Mouse (Mus musculus) liver, embryonic 14.5 days (tissue): ENCODE measurements around the gene Ass1. TPM values are rescaled to one million over a fixed set of nuclear protein-coding genes. Genes with fewer than 3 reads are reported as not detected.
A peak's percentile ranks its signal among the peaks of the same experiment; 100 is the strongest.

Source experiments
- ATAC-seq: fragments of 200-750 bp; cut with Nextera tagmentation; 2 replicates; pipeline ENCODE4 v1.8.0; 2017; ENCODE audit warnings: moderate number of reproducible peaks, mild to moderate bottlenecking, moderate library complexity; ENCODE audit not compliant: insufficient read depth
- DNase-seq, 3 experiments: peaks; one replicate each; pipeline ENCODE4 v3.0.0-alpha.2; 2012 to 2013; ENCODE audit warnings: low read depth in 3 of 3, low spot score in 3 of 3
- H3K27ac ChIP-seq: fragments of 300-500 bp; sonication (generic); 2 replicates; pipeline ENCODE4 v1.5.1; 2014; ENCODE audit warnings: moderate library complexity, mild to moderate bottlenecking, control low read depth, inconsistent platforms
- H3K27me3 ChIP-seq: fragments of 300-500 bp; sonication (generic); 2 replicates; pipeline ENCODE4 v1.6.1; 2014; ENCODE audit warnings: mild to moderate bottlenecking, low read length, moderate library complexity; ENCODE audit not compliant: control insufficient read depth, insufficient read depth
- H3K36me3 ChIP-seq: fragments of 300-500 bp; sonication (generic); replicated peaks from 2 replicates; pipeline ENCODE4 v1.6.1; 2014; ENCODE audit warnings: low read depth; ENCODE audit not compliant: control insufficient read depth, insufficient read depth
- H3K4me1 ChIP-seq, 2 experiments: fragments of 200-500 bp in 1 of 2; fragments of 300-500 bp in 1 of 2; sonication (generic) in 1 of 2; replicated peaks; 2 replicates each; pipeline ENCODE4 v1.6.1; 2012 to 2014; ENCODE audit warnings: antibody characterized with exemption in 1 of 2, inconsistent platforms in 1 of 2, low read length in 1 of 2; ENCODE audit not compliant: control insufficient read depth in 2 of 2, insufficient read depth in 2 of 2
- H3K4me2 ChIP-seq: fragments of 300-500 bp; sonication (generic); 2 replicates; pipeline ENCODE4 v1.6.1; 2014; ENCODE audit warnings: low read depth, mild to moderate bottlenecking, control low read depth, moderate library complexity
- H3K4me3 ChIP-seq, 2 experiments: fragments of 200-500 bp in 1 of 2; fragments of 300-500 bp in 1 of 2; sonication (generic) in 1 of 2; 2 replicates each; pipeline ENCODE4 v1.5.1; 2012 to 2014; ENCODE audit warnings: low read depth in 2 of 2, low read length in 2 of 2, mild to moderate bottlenecking in 2 of 2, control low read depth in 1 of 2, inconsistent platforms in 1 of 2, moderate library complexity in 1 of 2; ENCODE audit not compliant: insufficient read depth in 1 of 2
- H3K9ac ChIP-seq: fragments of 300-500 bp; sonication (generic); replicated peaks from 2 replicates; pipeline ENCODE4 v1.6.1; 2014; ENCODE audit warnings: mild to moderate bottlenecking, control low read depth, moderate library complexity
- H3K9me3 ChIP-seq: fragments of 300-500 bp; sonication (generic); 2 replicates; pipeline ENCODE4 v1.6.1; 2016; ENCODE audit warnings: low read length, mixed read lengths; ENCODE audit not compliant: control insufficient read depth
- CTCF ChIP-seq: IDR thresholded peaks from 2 replicates; pipeline ENCODE4 v1.5.1; 2016; ENCODE audit warnings: antibody characterized with exemption, low read depth, control low read depth
- EP300 ChIP-seq: IDR thresholded peaks from 2 replicates; pipeline ENCODE4 v1.6.1; 2016; ENCODE audit warnings: antibody characterized with exemption, low read depth
- WGBS: fragments of 180-500 bp; shearing (Covaris S2); extraction: QIAGEN DNeasy Blood & Tissue Kit; methylation state at CpG from one replicate; pipeline ENCODE4 v1.1.7; 2014; ENCODE audit not compliant: insufficient replicate concordance; 5-methylcytosine and 5-hydroxymethylcytosine counted together
- polyA plus RNA-seq, 2 experiments: library from polyadenylated mRNA; depleted of rRNA in 1 of 2; stranded (reverse) in 1 of 2; unstranded in 1 of 2; fragments of >200 nt; fragmentation: Nextera tagmentation in 1 of 2; extraction: Ambion mirVana in 1 of 2; gene quantifications; 2 replicates each; pipeline versions ENCODE4 v1.2.1 to v1.2.3; 2012 to 2014

The Ass1 gene
- polyA plus RNA-seq, 2 experiments: 64.7 to 86.7 TPM

GRCm38 (mm10) chr2:31450661-31451060 lies 19.3 kb upstream of the Ass1 start:
- no peaks in the 10 kb centered on the region for H3K27me3 ChIP-seq
- no peak for TF ChIP-seq EP300
- no peak for TF ChIP-seq CTCF

GRCm38 (mm10) chr2:31451530-31451929 lies 18.5 kb upstream of the Ass1 start:
- Histone ChIP-seq H3K4me3 (no peak overlapping the region), H3K9ac (no peak overlapping the region), H3K27ac (no peak overlapping the region), H3K36me3 (no peaks in the 10 kb centered on the region), H3K27me3 (no peaks in the 10 kb centered on the region), H3K9me3 (no peaks in the 10 kb centered on the region), H3K4me1 (peaks cover 0 to 7% of the 10 kb centered on the region in 2 experiments; a peak in 2 of 4 replicates), H3K4me2 (no peak overlapping the region)
- ATAC-seq (no peak), DNase-seq (no peak)
- no peak for TF ChIP-seq CTCF
- no peak for TF ChIP-seq EP300
- 32% methylated on average over 1 of the region's 1 CpGs for WGBS

More at GRCm38 (mm10) chr2:31450661-31451060, 19.3 kb upstream of the Ass1 start:
- no peak for ATAC-seq
- no peak overlapping the region for H3K9ac ChIP-seq
- no peaks in the 10 kb centered on the region for H3K9me3 ChIP-seq
- no peak for DNase-seq
- H3K36me3 ChIP-seq: no peaks in the 10 kb centered on the region
- 56% methylated on average over 3 of the region's 3 CpGs for WGBS
- H3K4me1 ChIP-seq: peaks cover 0 to 7% of the 10 kb centered on the region in 2 experiments; a peak in 2 of 4 replicates
- no peak overlapping the region for H3K4me2 ChIP-seq
- no peak overlapping the region for H3K4me3 ChIP-seq
- no peak overlapping the region for H3K27ac ChIP-seq

GRCm38 (mm10) chr2:31453011-31453410 lies 17.0 kb upstream of the Ass1 start:
- Histone ChIP-seq H3K9me3 (no peaks in the 10 kb centered on the region), H3K27ac (no peak overlapping the region), H3K4me2 (no peak overlapping the region), H3K4me1 (peaks cover 0 to 5% of the 10 kb centered on the region in 2 experiments; a peak in 2 of 4 replicates), H3K4me3 (no peak overlapping the region), H3K27me3 (no peaks in the 10 kb centered on the region), H3K36me3 (no peaks in the 10 kb centered on the region), H3K9ac (no peak overlapping the region)
- TF ChIP-seq EP300: no peak
- no peak for TF ChIP-seq CTCF
- 57% methylated on average over 13 of the region's 13 CpGs for WGBS
- DNase-seq (no peak), ATAC-seq (no peak)

- Histone ChIP-seq H3K4me2 (no peak overlapping the region), H3K4me3 (no peak overlapping the region), H3K27me3 (no peaks in the 10 kb centered on the region), H3K9me3 (no peaks in the 10 kb centered on the region), H3K9ac (no peak overlapping the region), H3K27ac (no peak overlapping the region), H3K36me3 (no peaks in the 10 kb centered on the region), H3K4me1 (peaks cover 0 to 5% of the 10 kb centered on the region in 2 experiments; a peak in 2 of 4 replicates)
- ATAC-seq (0 out of 2 replicates have a peak, but pooled peaks have one; percentile 11), DNase-seq (no peak)
- TF ChIP-seq CTCF: no peak
- no peak for TF ChIP-seq EP300
- WGBS: 38% methylated on average over 11 of the region's 11 CpGs
Measured at GRCm38 (mm10) chr2:31453559-31454177, 16.3 kb upstream of the Ass1 start.

- DNase-seq (no peak), ATAC-seq (no peak)
- Histone ChIP-seq H3K4me3 (no peak overlapping the region), H3K36me3 (no peaks in the 10 kb centered on the region), H3K9ac (no peak overlapping the region), H3K4me1 (peaks cover 0 to 5% of the 10 kb centered on the region in 2 experiments; a peak in 2 of 4 replicates), H3K27ac (no peak overlapping the region), H3K27me3 (no peaks in the 10 kb centered on the region), H3K9me3 (no peaks in the 10 kb centered on the region), H3K4me2 (no peak overlapping the region)
- no peak for TF ChIP-seq EP300
- TF ChIP-seq CTCF: no peak
- WGBS: 65% methylated on average over 8 of the region's 8 CpGs
Measured at GRCm38 (mm10) chr2:31454280-31454679, 15.7 kb upstream of the Ass1 start.
